Mouse (Mus musculus) forebrain, embryonic 14.5 days (tissue): Measurements from ENCODE around the gene Acot1. TPM values are rescaled to one million over a fixed set of nuclear protein-coding genes. Genes with fewer than 3 reads are reported as not detected.
"Not testable (repeated sequence)": the region's sequence is repeated elsewhere in the genome, so short reads cannot be mapped to it uniquely, and the experiment has no call there.

ENCODE experiments used
- ATAC-seq: fragments of 200-750 bp; cut with Nextera tagmentation; 2 replicates; pipeline ENCODE4 v1.8.0; 2017; ENCODE audit warnings: mild to moderate bottlenecking, moderate library complexity
- DNase-seq: peaks from one replicate; pipeline ENCODE4 v3.0.0-alpha.2; 2015; ENCODE audit warnings: low spot score
- H3K27ac ChIP-seq: fragments of 300-500 bp; sonication (generic); 2 replicates; pipeline ENCODE4 v1.5.1; 2014; ENCODE audit warnings: low read depth, mild to moderate bottlenecking, control low read depth, low read length, moderate library complexity
- H3K27me3 ChIP-seq: fragments of 300-500 bp; sonication (generic); replicated peaks from 2 replicates; pipeline ENCODE4 v1.6.1; 2014; ENCODE audit warnings: low read length, control low read depth, mixed read lengths; ENCODE audit not compliant: control insufficient read depth, insufficient read depth
- H3K36me3 ChIP-seq: fragments of 300-500 bp; sonication (generic); 2 replicates; pipeline ENCODE4 v1.6.1; 2014; ENCODE audit warnings: low read length, control low read depth; ENCODE audit not compliant: control insufficient read depth, insufficient read depth
- H3K4me1 ChIP-seq: fragments of 300-500 bp; sonication (generic); 2 replicates; pipeline ENCODE4 v1.6.1; 2014; ENCODE audit warnings: antibody characterized with exemption, low read length, control low read depth; ENCODE audit not compliant: control insufficient read depth, insufficient read depth
- H3K4me2 ChIP-seq: fragments of 300-500 bp; sonication (generic); 2 replicates; pipeline ENCODE4 v1.6.1; 2014; ENCODE audit warnings: mild to moderate bottlenecking, control low read depth, low read length
- H3K4me3 ChIP-seq: fragments of 300-500 bp; sonication (generic); 2 replicates; pipeline ENCODE4 v1.5.1; 2014; ENCODE audit warnings: low read depth, low read length, control low read depth
- H3K9ac ChIP-seq: fragments of 300-500 bp; sonication (generic); 2 replicates; pipeline ENCODE4 v1.6.1; 2014; ENCODE audit warnings: mild to moderate bottlenecking, low read length, control low read depth, moderate library complexity
- H3K9me3 ChIP-seq: fragments of 300-500 bp; sonication (generic); replicated peaks from 2 replicates; pipeline ENCODE4 v1.6.1; 2016; ENCODE audit warnings: low read length, control low read depth, mixed read lengths; ENCODE audit not compliant: control insufficient read depth
- WGBS: fragments of 180-500 bp; shearing (Covaris S2); extraction: QIAGEN DNeasy Blood & Tissue Kit; methylation state at CpG from one replicate; pipeline ENCODE4 v1.1.7; 2014; 5-methylcytosine and 5-hydroxymethylcytosine counted together
- polyA plus RNA-seq: library from polyadenylated mRNA; unstranded; fragments of >200 nt; fragmentation: Nextera tagmentation; extraction: Ambion mirVana; gene quantifications from 2 replicates; pipeline ENCODE4 v1.2.1, GENCODE M21; 2014

Gene Acot1
- polyA plus RNA-seq, 1 experiment from 2014 or later, result 83.6 TPM

DNA sequence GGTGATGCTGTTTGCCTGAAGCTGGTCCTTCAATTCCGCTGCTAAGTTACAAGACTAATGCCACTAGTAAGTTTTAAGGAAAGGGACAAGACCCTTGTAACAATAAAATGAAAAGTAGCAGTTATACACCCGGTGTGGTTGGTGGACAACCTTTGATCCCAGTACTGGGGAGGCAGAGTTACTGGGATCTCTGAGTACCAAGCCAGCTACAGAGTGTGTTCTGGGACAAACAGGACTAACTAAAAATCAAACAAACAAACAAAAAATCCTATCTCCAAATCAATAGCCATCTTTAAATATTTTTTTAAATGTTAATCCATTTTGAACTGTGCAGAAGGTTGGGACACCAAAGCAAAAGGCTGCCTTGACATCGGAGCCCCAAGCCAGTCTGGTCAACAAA, 911 bp downstream of the Acot1 start:
- Histone ChIP-seq H3K4me3 (peak overlapping the region; percentile 41), H3K4me1 (peaks cover 17% of the 10 kb centered on the region), H3K4me2 (peak overlapping the region; percentile 52), H3K27me3 (no peaks in the 10 kb centered on the region), H3K9ac (peak overlapping the region; percentile 63), H3K36me3 (0 out of 2 replicates have a peak, but pooled peaks cover 2% of the 10 kb centered on the region), H3K27ac (no peak overlapping the region), H3K9me3 (no peaks in the 10 kb centered on the region)
- DNase-seq (no peak), ATAC-seq (no peak)
- 79% methylated on average over 3 of the region's 3 CpGs for WGBS

DNA sequence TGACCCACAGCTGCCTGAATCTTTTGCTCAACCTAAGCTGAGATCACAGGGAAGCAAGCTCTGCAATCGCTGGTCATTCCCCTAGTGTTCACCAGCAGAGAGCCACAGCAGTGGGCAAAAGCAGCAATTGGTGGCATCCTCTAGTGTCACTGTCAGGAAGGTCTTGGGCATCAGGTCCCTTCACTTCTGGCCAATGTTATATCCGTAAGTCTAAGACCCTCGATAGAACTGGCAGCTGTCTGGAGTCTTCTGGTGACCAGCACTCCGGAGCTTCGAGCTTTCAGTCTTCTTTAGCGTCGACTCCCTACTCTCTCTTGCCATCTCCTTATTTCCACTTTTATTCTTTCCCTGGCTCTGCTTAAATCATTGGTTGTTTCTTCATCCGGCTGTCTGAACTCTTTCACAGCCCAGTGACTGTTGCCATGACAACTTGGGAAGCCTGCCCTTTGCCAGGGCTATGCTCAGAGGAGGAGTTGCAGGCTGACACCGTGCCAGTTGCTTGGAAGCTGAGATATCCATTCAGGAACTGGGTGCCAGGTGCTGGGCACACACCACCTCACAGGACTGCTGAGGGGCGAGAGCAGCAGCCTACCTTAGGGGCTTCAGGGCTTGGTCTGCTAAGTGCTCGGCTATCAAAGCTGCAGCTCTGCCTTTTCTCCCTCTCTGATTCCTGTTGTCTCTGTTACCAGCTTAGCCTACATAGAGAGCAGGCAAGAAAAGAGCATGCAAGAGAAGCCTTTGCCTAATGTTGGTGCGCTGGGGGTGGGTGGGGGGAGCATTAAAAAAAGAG, 2.2 kb downstream of the Acot1 start:
- no peaks in the 10 kb centered on the region for H3K9me3 ChIP-seq
- peak overlapping the region; percentile 52 for H3K4me2 ChIP-seq
- peak overlapping the region; percentile 14 for H3K4me3 ChIP-seq
- DNase-seq, result peak; percentile 96
- H3K27me3 ChIP-seq, result no peaks in the 10 kb centered on the region
- peak overlapping the region; percentile 58 for H3K27ac ChIP-seq
- peak overlapping the region; percentile 49; the same call in 1 of the 2 replicates for H3K9ac ChIP-seq
- H3K36me3 ChIP-seq, result 0 out of 2 replicates have a peak, but pooled peaks cover 2% of the 10 kb centered on the region
- peaks cover 17% of the 10 kb centered on the region for H3K4me1 ChIP-seq
- 13% methylated on average over 12 of the region's 12 CpGs for WGBS
- peak; percentile 76 for ATAC-seq

DNA sequence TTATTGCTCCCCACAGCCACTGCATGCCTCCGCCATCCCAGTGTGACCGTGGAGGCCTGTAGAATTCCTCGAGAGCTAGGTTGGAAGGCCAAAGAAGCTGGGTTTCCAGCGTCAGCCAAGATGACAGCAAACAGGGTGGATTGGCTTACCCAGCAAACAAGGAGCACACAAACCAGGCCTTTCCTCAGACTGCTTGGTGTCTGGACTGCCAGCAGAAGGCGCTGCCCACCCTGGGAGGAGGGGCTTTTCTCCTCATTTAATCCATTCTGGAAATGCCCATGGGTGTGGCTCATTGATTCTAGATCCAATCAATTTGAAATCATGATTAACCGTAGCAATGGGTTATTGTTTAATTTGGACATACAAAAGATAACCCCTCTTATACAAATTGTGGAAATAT, 3.8 kb downstream of the Acot1 start:
- H3K9ac ChIP-seq, result no peak overlapping the region
- DNase-seq (no peak), ATAC-seq (no peak)
- H3K9me3 ChIP-seq, result no peaks in the 10 kb centered on the region
- peaks cover 17% of the 10 kb centered on the region for H3K4me1 ChIP-seq
- H3K4me3 ChIP-seq, result no peak overlapping the region
- WGBS, result 70% methylated on average over 6 of the region's 6 CpGs
- H3K27ac ChIP-seq, result no peak overlapping the region
- H3K4me2 ChIP-seq, result no peak overlapping the region
- no peaks in the 10 kb centered on the region for H3K27me3 ChIP-seq
- H3K36me3 ChIP-seq, result peaks cover 5% of the 10 kb centered on the region; the same call in 1 of the 2 replicates

DNA sequence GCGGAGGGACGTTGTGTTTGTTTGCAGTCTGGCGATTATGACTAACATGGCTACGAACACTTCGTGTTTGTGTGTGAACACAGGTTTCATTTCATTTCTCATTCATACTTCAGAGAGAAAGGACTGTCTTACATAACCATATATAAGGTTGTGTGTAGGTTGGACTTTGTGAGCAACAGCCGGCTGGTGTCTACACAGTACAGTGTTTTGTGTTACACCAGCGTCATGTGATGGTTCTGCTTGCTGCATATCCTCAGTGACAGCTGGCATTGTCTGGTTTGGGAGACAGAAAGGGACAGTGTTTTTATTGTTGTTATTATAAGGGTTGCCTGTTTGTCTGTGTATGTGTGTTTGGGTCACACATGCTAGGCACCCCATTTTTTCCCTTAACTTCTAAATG, 4.4 kb downstream of the Acot1 start:
- Histone ChIP-seq H3K27ac (no peak overlapping the region), H3K36me3 (peaks cover 5% of the 10 kb centered on the region; the same call in 1 of the 2 replicates), H3K4me1 (peaks cover 13% of the 10 kb centered on the region), H3K27me3 (no peaks in the 10 kb centered on the region), H3K4me2 (no peak overlapping the region), H3K9me3 (no peaks in the 10 kb centered on the region), H3K9ac (no peak overlapping the region), H3K4me3 (no peak overlapping the region)
- DNase-seq, result no peak
- ATAC-seq, result no peak
- WGBS, result 94% methylated on average over 7 of the region's 7 CpGs

DNA sequence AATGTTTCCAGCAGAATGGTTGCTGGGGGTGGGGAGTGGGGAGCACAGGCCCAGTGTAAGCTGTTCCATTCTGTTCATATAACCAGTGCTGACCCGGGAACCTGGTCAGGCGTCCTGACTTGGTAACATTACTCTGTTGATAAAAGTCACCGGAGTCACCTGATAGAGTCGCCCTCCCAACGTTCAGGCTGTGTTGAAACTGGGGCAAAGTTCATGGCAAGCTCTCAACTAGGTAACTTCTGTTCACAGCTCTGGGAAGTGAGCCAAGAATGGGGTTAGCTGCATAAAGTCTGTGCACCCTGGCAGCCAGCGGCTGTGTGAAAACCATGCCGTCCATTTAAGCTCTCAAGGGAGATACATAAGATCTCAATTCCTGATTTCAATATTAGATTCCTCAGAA, 11.2 kb downstream of the Acot1 start:
- H3K4me2 ChIP-seq, H3K9ac ChIP-seq, H3K4me3 ChIP-seq, H3K36me3 ChIP-seq, ATAC-seq, H3K27ac ChIP-seq, H3K4me1 ChIP-seq, H3K9me3 ChIP-seq, H3K27me3 ChIP-seq: not testable (repeated sequence)
- DNase-seq, result peak; percentile 51
- WGBS, result 61% methylated on average over 7 of the region's 7 CpGs

DNA sequence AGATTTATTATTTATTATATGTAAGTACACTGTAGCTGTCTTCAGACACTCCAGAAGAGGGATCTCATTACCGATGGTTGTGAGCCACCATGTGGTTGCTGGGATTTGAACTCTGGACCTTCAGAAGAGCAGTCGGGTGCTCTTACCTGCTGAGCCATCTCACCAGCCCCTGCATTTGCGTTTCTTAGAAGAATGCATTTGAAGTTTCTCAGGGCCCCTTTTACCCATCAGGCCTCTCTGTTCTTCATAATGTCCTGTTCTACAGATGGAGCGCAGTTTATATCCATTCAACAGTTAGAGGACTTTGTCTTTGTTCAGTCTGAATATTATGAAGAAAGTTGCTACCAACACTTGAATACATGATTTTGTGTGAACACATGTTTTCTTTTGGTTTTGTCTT, 13.0 kb downstream of the Acot1 start:
- not testable (repeated sequence) for H3K4me3 ChIP-seq, H3K9ac ChIP-seq, H3K36me3 ChIP-seq, H3K4me1 ChIP-seq, ATAC-seq, H3K4me2 ChIP-seq, H3K9me3 ChIP-seq, H3K27me3 ChIP-seq, DNase-seq, H3K27ac ChIP-seq
- WGBS, result 93% methylated on average over 4 of the region's 4 CpGs

DNA sequence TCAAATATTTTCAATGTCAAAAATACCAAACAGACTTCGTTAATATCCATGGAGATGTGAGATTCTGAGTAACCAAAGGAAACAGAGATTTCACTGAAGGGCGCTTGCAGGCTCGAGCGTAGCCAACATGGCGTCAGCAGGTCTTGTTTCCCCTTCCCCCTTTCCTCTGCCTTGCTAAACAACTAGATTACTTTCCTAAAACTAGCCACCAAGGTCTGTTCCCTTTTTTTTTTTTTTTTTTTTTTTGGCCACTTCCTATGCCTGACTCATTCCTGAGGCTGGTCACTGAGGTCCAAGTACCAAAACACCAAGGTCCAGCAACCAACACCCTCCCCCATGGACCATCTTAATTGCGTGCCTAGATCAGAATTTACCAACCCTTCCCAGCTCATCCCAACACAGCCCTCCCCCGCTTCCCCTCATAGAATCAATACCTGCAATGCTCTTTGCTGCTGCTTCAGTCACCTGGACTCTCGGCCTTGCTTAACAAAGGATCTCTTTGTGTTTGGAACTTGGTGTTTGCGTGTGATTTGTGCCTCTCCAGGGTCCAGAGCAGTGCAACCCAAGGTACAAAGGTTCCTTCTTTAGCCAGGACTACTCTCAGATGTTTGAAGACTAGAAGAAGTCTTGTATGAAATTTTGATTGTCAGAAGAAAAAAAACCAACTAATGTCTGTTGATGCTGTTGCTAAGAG, 13.9 kb downstream of the Acot1 start:
- H3K9ac ChIP-seq, result no peak overlapping the region
- no peaks in the 10 kb centered on the region for H3K36me3 ChIP-seq
- no peak overlapping the region for H3K4me2 ChIP-seq
- DNase-seq, result no peak
- H3K9me3 ChIP-seq, result no peaks in the 10 kb centered on the region
- WGBS, result 79% methylated on average over 9 of the region's 9 CpGs
- no peaks in the 10 kb centered on the region for H3K4me1 ChIP-seq
- H3K27ac ChIP-seq, result no peak overlapping the region
- no peak for ATAC-seq
- no peaks in the 10 kb centered on the region for H3K27me3 ChIP-seq
- no peak overlapping the region for H3K4me3 ChIP-seq

DNA sequence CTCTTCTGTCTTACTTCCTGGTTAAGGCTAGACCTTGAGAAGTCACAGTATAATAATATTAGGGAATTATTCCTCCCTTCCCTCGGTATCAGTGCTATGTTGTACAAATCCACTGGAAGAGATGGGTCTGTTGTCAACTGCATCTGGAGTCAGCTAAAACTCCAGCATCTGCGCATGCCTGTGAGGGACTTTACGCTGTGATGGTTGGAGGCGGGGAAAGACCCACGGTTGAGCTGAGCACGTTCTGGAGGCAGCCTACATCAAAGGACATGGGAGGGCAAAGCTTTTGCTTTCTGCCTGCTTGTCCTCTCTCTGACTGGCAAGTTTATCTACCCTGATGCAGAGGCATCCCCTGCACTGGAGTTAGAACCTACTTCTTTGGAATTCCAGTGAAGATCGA, 16.6 kb downstream of the Acot1 start:
- Histone ChIP-seq H3K9me3 (no peaks in the 10 kb centered on the region), H3K4me2 (no peak overlapping the region), H3K27ac (no peak overlapping the region), H3K4me3 (no peak overlapping the region), H3K27me3 (no peaks in the 10 kb centered on the region), H3K9ac (no peak overlapping the region), H3K4me1 (no peaks in the 10 kb centered on the region), H3K36me3 (no peaks in the 10 kb centered on the region)
- DNase-seq (no peak), ATAC-seq (no peak)
- WGBS, result 94% methylated on average over 7 of the region's 7 CpGs

DNA sequence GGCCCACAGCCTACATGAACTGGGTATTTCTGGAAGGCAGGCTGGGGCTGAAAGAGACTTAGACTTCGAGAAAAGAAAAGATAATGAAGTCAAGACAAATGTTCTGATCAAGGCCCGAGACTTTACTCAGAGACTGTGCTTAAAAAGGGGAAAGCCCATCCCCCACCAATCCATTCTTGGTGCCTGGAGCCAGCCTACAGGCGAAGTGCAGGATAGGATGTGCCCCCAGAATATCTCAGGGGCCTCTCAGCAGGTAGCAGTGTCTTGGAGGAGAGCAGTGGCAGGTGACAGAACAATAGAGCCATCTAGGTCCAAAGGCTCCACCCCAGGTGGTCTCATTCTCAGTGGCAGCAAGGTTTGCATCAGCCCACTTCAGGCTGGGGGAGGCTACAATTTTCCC, 19.0 kb downstream of the Acot1 start:
- H3K36me3 ChIP-seq, DNase-seq, H3K27ac ChIP-seq, H3K4me1 ChIP-seq, ATAC-seq, H3K9me3 ChIP-seq, H3K27me3 ChIP-seq, H3K4me2 ChIP-seq, H3K9ac ChIP-seq, H3K4me3 ChIP-seq: not testable (repeated sequence)
- WGBS, result 34% methylated on average over 3 of the region's 3 CpGs
